Mouse (Mus musculus): ENCODE measurements around the gene Nrg4.

GRCm38 (mm10) chr9:55215648-55216047, 111.0 kb downstream of the Nrg4 start:
- TF ChIP-seq CTCF (IDR thresholded peaks at IDR 0.05; ENCODE audit: borderline replicate concordance, insufficient read depth, low read depth, low read length): no peak
- TF ChIP-seq POLR2A (IDR thresholded peaks at IDR 0.05; ENCODE audit: borderline replicate concordance, insufficient read depth, low read length): no peak
